Mouse (Mus musculus): ENCODE data around the gene Cyld. TPM values are rescaled to one million over a fixed set of nuclear protein-coding genes. Genes with fewer than 3 reads are reported as not detected.

The Cyld gene
- total and polyA plus RNA-seq, 3 experiments = 7.2 to 7.8 TPM; not detected in 1

- TF ChIP-seq ZKSCAN1 (IDR thresholded peaks at IDR 0.05; ENCODE audit: low read depth, low read length) (no peak), ZMIZ1 (IDR thresholded peaks at IDR 0.05; ENCODE audit: low read depth, low read length) (no peak), MAZ (IDR thresholded peaks at IDR 0.05; ENCODE audit: low read depth, low read length) (no peak)
- H3K4me3 ChIP-seq (ENCODE audit: control insufficient read depth in 1 of 2, insufficient read depth in 1 of 2, low read depth in 2 of 2, low read length in 2 of 2) = no peak overlapping the region
- H3K36me3 ChIP-seq (ENCODE audit: control insufficient read depth in 1 of 2, insufficient read depth in 2 of 2, low read length in 2 of 2) = peaks cover 0 to 15% of the 10 kb centered on the region in 2 experiments; a peak in 2 of 4 replicates
- H3K27ac ChIP-seq (ENCODE audit: control insufficient read depth, low read depth, low read length) = no peak overlapping the region
- H3K9ac ChIP-seq (ENCODE audit: control insufficient read depth, low read depth, low read length, poor library complexity, severe bottlenecking) = no peak overlapping the region
- peaks cover 31 to 35% of the 10 kb centered on the region in 2 experiments for H3K4me1 ChIP-seq (ENCODE audit: control insufficient read depth in 1 of 2, insufficient read depth in 2 of 2, low read length in 2 of 2)
- no peaks in the 10 kb centered on the region for H3K27me3 ChIP-seq (ENCODE audit: control insufficient read depth in 1 of 2, insufficient read depth in 2 of 2, low read length in 2 of 2)
- H3K9me3 ChIP-seq (replicated peaks; ENCODE audit: insufficient read depth, low read length) = no peaks in the 10 kb centered on the region
- H3K79me2 ChIP-seq (ENCODE audit: control insufficient read depth, insufficient read depth, low read length, poor library complexity) = no peaks in the 10 kb centered on the region
- DNase-seq (ENCODE audit: low read depth, low spot score) = no peak
Measured at GRCm38 (mm10) chr8:88671575-88671974, 25.3 kb upstream of the Cyld start.

GRCm38 (mm10) chr8:88673859-88674258, 23.0 kb upstream of the Cyld start:
- no peak overlapping the region for H3K4me3 ChIP-seq (ENCODE audit: control insufficient read depth in 1 of 2, insufficient read depth in 1 of 2, low read depth in 2 of 2, low read length in 2 of 2)
- H3K4me1 ChIP-seq (ENCODE audit: control insufficient read depth in 1 of 2, insufficient read depth in 2 of 2, low read length in 2 of 2) = peaks cover 10 to 14% of the 10 kb centered on the region in 2 experiments; a peak in 3 of 4 replicates
- no peak overlapping the region for H3K9ac ChIP-seq (ENCODE audit: control insufficient read depth, low read depth, low read length, poor library complexity, severe bottlenecking)
- no peaks in the 10 kb centered on the region for H3K79me2 ChIP-seq (ENCODE audit: control insufficient read depth, insufficient read depth, low read length, poor library complexity)
- H3K27me3 ChIP-seq (ENCODE audit: control insufficient read depth in 1 of 2, insufficient read depth in 2 of 2, low read length in 2 of 2) = no peaks in the 10 kb centered on the region
- no peak overlapping the region for H3K27ac ChIP-seq (ENCODE audit: control insufficient read depth, low read depth, low read length)
- DNase-seq (ENCODE audit: low read depth, low spot score) = no peak
- no peak for TF ChIP-seq USF1 (IDR thresholded peaks at IDR 0.05; ENCODE audit: low read depth, low read length)
- peak; percentile 35; the same call in 1 of the 2 replicates for TF ChIP-seq ETS1 (IDR thresholded peaks at IDR 0.05; ENCODE audit: low read depth, low read length)
- no peaks in the 10 kb centered on the region for H3K9me3 ChIP-seq (replicated peaks; ENCODE audit: insufficient read depth, low read length)
- no peaks in the 10 kb centered on the region for H3K36me3 ChIP-seq (ENCODE audit: control insufficient read depth in 1 of 2, insufficient read depth in 2 of 2, low read length in 2 of 2)

GRCm38 (mm10) chr8:88675372-88676165, 21.3 kb upstream of the Cyld start:
- Histone ChIP-seq H3K36me3 (ENCODE audit: control insufficient read depth in 1 of 2, insufficient read depth in 2 of 2, low read length in 2 of 2) (no peaks in the 10 kb centered on the region), H3K9ac (ENCODE audit: control insufficient read depth, low read depth, low read length, poor library complexity, severe bottlenecking) (no peak overlapping the region), H3K9me3 (replicated peaks; ENCODE audit: insufficient read depth, low read length) (no peaks in the 10 kb centered on the region), H3K79me2 (ENCODE audit: control insufficient read depth, insufficient read depth, low read length, poor library complexity) (no peaks in the 10 kb centered on the region), H3K4me1 (ENCODE audit: control insufficient read depth in 1 of 2, insufficient read depth in 2 of 2, low read length in 2 of 2) (peaks cover 0 to 3% of the 10 kb centered on the region in 2 experiments; a peak in 1 of 4 replicates), H3K27ac (ENCODE audit: control insufficient read depth, low read depth, low read length) (no peak overlapping the region), H3K27me3 (ENCODE audit: control insufficient read depth in 1 of 2, insufficient read depth in 2 of 2, low read length in 2 of 2) (no peaks in the 10 kb centered on the region), H3K4me3 (ENCODE audit: control insufficient read depth in 1 of 2, insufficient read depth in 1 of 2, low read depth in 2 of 2, low read length in 2 of 2) (no peak overlapping the region)
- TF ChIP-seq MAX (IDR thresholded peaks at IDR 0.05; ENCODE audit: low read length) (no peak), MEF2A (IDR thresholded peaks at IDR 0.05; ENCODE audit: extremely low read depth, insufficient replicate concordance, low read depth, low read length, poor library complexity, severe bottlenecking) (no peak), RCOR1 (IDR thresholded peaks at IDR 0.05; ENCODE audit: low read depth, low read length) (no peak), HCFC1 (IDR thresholded peaks at IDR 0.05; ENCODE audit: low read depth, low read length) (no peak), E2F4 (IDR thresholded peaks at IDR 0.05; ENCODE audit: borderline replicate concordance, low read depth, low read length) (no peak), USF2 (IDR thresholded peaks at IDR 0.05; ENCODE audit: borderline replicate concordance in 1 of 2, insufficient read depth in 1 of 2, low read depth in 1 of 2, low read length in 2 of 2) (no peak)
- DNase-seq (ENCODE audit: low read depth, low spot score) = no peak

Data from MEL (cell line).